Mouse (Mus musculus) heart, adult 2 months (tissue): ENCODE measurements around the gene Rxra. TPM values are rescaled to one million over a fixed set of nuclear protein-coding genes. Genes with fewer than 3 reads are reported as not detected.

Experiments used
- DNase-seq, 2 experiments: peaks; one replicate each; pipeline ENCODE4 v3.0.0; 2021
- H3K27ac ChIP-seq: fragments of 200-600 bp; 2 replicates; pipeline ENCODE4 v1.8.1; 2022
- H3K27me3 ChIP-seq: fragments of 200-500 bp; 2 replicates; pipeline ENCODE4 v1.6.1; 2012; ENCODE audit warnings: mild to moderate bottlenecking, low read length, inconsistent platforms, mixed read lengths; ENCODE audit not compliant: control insufficient read depth, insufficient read depth
- H3K36me3 ChIP-seq: fragments of 200-500 bp; 2 replicates; pipeline ENCODE4 v1.6.1; 2012; ENCODE audit warnings: low read length, inconsistent platforms; ENCODE audit not compliant: control insufficient read depth, insufficient read depth
- H3K4me1 ChIP-seq: fragments of 200-500 bp; 2 replicates; pipeline ENCODE4 v1.6.1; 2011; ENCODE audit warnings: low read length; ENCODE audit not compliant: control insufficient read depth, insufficient read depth
- H3K4me3 ChIP-seq: fragments of 200-600 bp; 2 replicates; pipeline ENCODE4 v1.8.1; 2022
- H3K79me2 ChIP-seq: fragments of 200-500 bp; replicated peaks from 2 replicates; pipeline ENCODE4 v1.6.1; 2012; ENCODE audit warnings: mild to moderate bottlenecking, inconsistent platforms, low read length, moderate library complexity, mixed read lengths; ENCODE audit not compliant: control insufficient read depth, insufficient read depth
- H3K9ac ChIP-seq: fragments of 200-500 bp; 2 replicates; pipeline ENCODE4 v1.6.1; 2012; ENCODE audit warnings: low read depth, mild to moderate bottlenecking, control low read depth, inconsistent platforms, low read length, mixed read lengths
- CTCF ChIP-seq: fragments of 200-600 bp; IDR thresholded peaks from 2 replicates; pipeline ENCODE4 v1.8.1; 2022; ENCODE audit warnings: antibody characterized with exemption, mild to moderate bottlenecking, moderate library complexity
- EP300 ChIP-seq: fragments of 200-500 bp; IDR thresholded peaks from 2 replicates; pipeline ENCODE4 v1.6.1; 2011; ENCODE audit warnings: low read depth, low read length, control low read depth; ENCODE audit not compliant: insufficient read depth
- POLR2A ChIP-seq: fragments of 200-500 bp; IDR thresholded peaks from 2 replicates; pipeline ENCODE4 v1.6.1; 2011; ENCODE audit warnings: mild to moderate bottlenecking, low read depth, low read length, control low read depth; ENCODE audit not compliant: insufficient read depth
- whole genome bisulfite sequencing: fragments of 180-500 bp; shearing (Covaris S2); methylation state at CpG from one replicate; pipeline ENCODE4 v1.1.7; 2018; 5-methylcytosine and 5-hydroxymethylcytosine counted together
- intact Hi-C: fragments of 180-260 bp; cut with DNase I; formaldehyde crosslinking; loops from one replicate; pipeline ENCODE4 v1.15.1; 2025
- polyA plus RNA-seq: library from polyadenylated mRNA; depleted of rRNA; stranded (reverse); fragments of >200 nt; gene quantifications from 2 replicates; pipeline ENCODE4 v1.2.3, GENCODE M21; 2012
- total RNA-seq, 2 experiments: library from RNA; stranded (reverse); gene quantifications; 2 replicates each; pipeline ENCODE4 v1.2.3; 2021

The Rxra gene
- total and polyA plus RNA-seq, 3 experiments: 45.1 to 52.6 (median 52.0) TPM

GRCm38 (mm10) chr2:27710871-27711382 lies 34.7 kb downstream of the Rxra start:
- intact Hi-C loops: no loop called here
- H3K27ac ChIP-seq: no peak overlapping the region; the same call in 1 of the 2 replicates
- no peaks in the 10 kb centered on the region for H3K27me3 ChIP-seq
- H3K36me3 ChIP-seq: no peaks in the 10 kb centered on the region
- H3K79me2 ChIP-seq: peaks cover 11% of the 10 kb centered on the region
- DNase-seq: no peak
- H3K4me3 ChIP-seq: no peak overlapping the region
- peaks cover 48% of the 10 kb centered on the region for H3K4me1 ChIP-seq
- TF ChIP-seq POLR2A (no peak), EP300 (no peak), CTCF (no peak)
- WGBS: 37% methylated on average over 3 of the region's 3 CpGs
- no peak overlapping the region for H3K9ac ChIP-seq

GRCm38 (mm10) chr2:27712626-27713025 lies 36.4 kb downstream of the Rxra start:
- Histone ChIP-seq H3K36me3 (no peaks in the 10 kb centered on the region), H3K27ac (no peak overlapping the region), H3K4me3 (no peak overlapping the region), H3K4me1 (peaks cover 58% of the 10 kb centered on the region), H3K27me3 (no peaks in the 10 kb centered on the region), H3K9ac (no peak overlapping the region), H3K79me2 (peaks cover 9% of the 10 kb centered on the region)
- TF ChIP-seq POLR2A (no peak), EP300 (no peak), CTCF (no peak)
- intact Hi-C loops: no loop called here
- 75% methylated on average over 5 of the region's 5 CpGs for WGBS
- DNase-seq: no peak

GRCm38 (mm10) chr2:27713378-27713777 lies 37.1 kb downstream of the Rxra start:
- H3K27me3 ChIP-seq: no peaks in the 10 kb centered on the region
- no peak overlapping the region for H3K27ac ChIP-seq
- H3K4me3 ChIP-seq: no peak overlapping the region
- 93% methylated on average over 3 of the region's 3 CpGs for WGBS
- DNase-seq: no peak
- H3K9ac ChIP-seq: no peak overlapping the region
- peaks cover 59% of the 10 kb centered on the region for H3K4me1 ChIP-seq
- TF ChIP-seq CTCF: no peak
- no peak for TF ChIP-seq POLR2A
- TF ChIP-seq EP300: no peak
- H3K36me3 ChIP-seq: no peaks in the 10 kb centered on the region
- H3K79me2 ChIP-seq: peaks cover 6% of the 10 kb centered on the region
- intact Hi-C loops: no loop called here

- WGBS: 91% methylated on average over 5 of the region's 5 CpGs
- intact Hi-C loops: no loop called here
- no peak overlapping the region for H3K9ac ChIP-seq
- peak in 1 of 2 experiments; percentile 56 for DNase-seq
- TF ChIP-seq CTCF (no peak), POLR2A (no peak), EP300 (no peak)
- H3K27me3 ChIP-seq: no peaks in the 10 kb centered on the region
- peaks cover 7% of the 10 kb centered on the region for H3K79me2 ChIP-seq
- peaks cover 61% of the 10 kb centered on the region for H3K4me1 ChIP-seq
- H3K36me3 ChIP-seq: no peaks in the 10 kb centered on the region
- no peak overlapping the region for H3K4me3 ChIP-seq
- no peak overlapping the region for H3K27ac ChIP-seq
Measured at GRCm38 (mm10) chr2:27714131-27714530, 37.9 kb downstream of the Rxra start.

GRCm38 (mm10) chr2:27715221-27715620 lies 39.0 kb downstream of the Rxra start:
- no peak for TF ChIP-seq EP300
- no peak for TF ChIP-seq POLR2A
- no peak for TF ChIP-seq CTCF
- no peaks in the 10 kb centered on the region for H3K36me3 ChIP-seq
- no peak overlapping the region for H3K4me3 ChIP-seq
- peaks cover 59% of the 10 kb centered on the region for H3K4me1 ChIP-seq
- WGBS: 42% methylated on average over 4 of the region's 4 CpGs
- H3K27ac ChIP-seq: peak overlapping the region; percentile 6; the same call in 1 of the 2 replicates
- intact Hi-C loops: no loop called here
- H3K27me3 ChIP-seq: no peaks in the 10 kb centered on the region
- H3K9ac ChIP-seq: no peak overlapping the region
- peaks cover 7% of the 10 kb centered on the region for H3K79me2 ChIP-seq
- DNase-seq: no peak

- Histone ChIP-seq H3K4me1 (peaks cover 53% of the 10 kb centered on the region), H3K9ac (no peak overlapping the region)
- DNase-seq: peak in 1 of 2 experiments; percentile 49
Measured at GRCm38 (mm10) chr2:27716339-27716738, 40.1 kb downstream of the Rxra start.

More at GRCm38 (mm10) chr2:27716339-27716738, 40.1 kb downstream of the Rxra start:
- intact Hi-C loops: no loop called here
- no peaks in the 10 kb centered on the region for H3K27me3 ChIP-seq
- H3K79me2 ChIP-seq: peaks cover 8% of the 10 kb centered on the region
- 34% methylated on average over 3 of the region's 3 CpGs for WGBS
- H3K4me3 ChIP-seq: no peak overlapping the region
- H3K27ac ChIP-seq: peak overlapping the region; percentile 26; the same call in 1 of the 2 replicates
- H3K36me3 ChIP-seq: no peaks in the 10 kb centered on the region
- TF ChIP-seq POLR2A: no peak
- no peak for TF ChIP-seq EP300
- no peak for TF ChIP-seq CTCF
